Mouse (Mus musculus) kidney, embryonic 14.5 days (tissue): ENCODE data around the gene Dnah7c. TPM values are rescaled to one million over a fixed set of nuclear protein-coding genes. Genes with fewer than 3 reads are reported as not detected.
"Not testable (repeated sequence)": the region's sequence is repeated elsewhere in the genome, so short reads cannot be mapped to it uniquely, and the experiment has no call there.

ENCODE experiments used
- ATAC-seq: fragments of 200-750 bp; cut with Nextera tagmentation; 2 replicates; pipeline ENCODE4 v1.8.0; 2017; ENCODE audit warnings: moderate number of reproducible peaks, mild to moderate bottlenecking, moderate TSS enrichment, moderate library complexity; ENCODE audit not compliant: low FRiP score, low TSS enrichment
- H3K27ac ChIP-seq: fragments of 300-500 bp; sonication (generic); 2 replicates; pipeline ENCODE4 v1.5.1; 2014; ENCODE audit warnings: low read depth, mild to moderate bottlenecking, low read length, moderate library complexity, mixed read lengths
- H3K27me3 ChIP-seq: fragments of 300-500 bp; sonication (generic); 2 replicates; pipeline ENCODE4 v1.6.1; 2014; ENCODE audit warnings: mild to moderate bottlenecking, low read length; ENCODE audit not compliant: control insufficient read depth, insufficient read depth
- H3K36me3 ChIP-seq: fragments of 300-500 bp; sonication (generic); 2 replicates; pipeline ENCODE4 v1.6.1; 2014; ENCODE audit warnings: low read length, mixed read lengths; ENCODE audit not compliant: control insufficient read depth, insufficient read depth
- H3K4me1 ChIP-seq: fragments of 300-500 bp; sonication (generic); 2 replicates; pipeline ENCODE4 v1.6.1; 2014; ENCODE audit warnings: low read length, mixed read lengths; ENCODE audit not compliant: control insufficient read depth, insufficient read depth
- H3K4me2 ChIP-seq: fragments of 300-500 bp; sonication (generic); replicated peaks from 2 replicates; pipeline ENCODE4 v1.6.1; 2014; ENCODE audit warnings: low read depth, mild to moderate bottlenecking, low read length
- H3K4me3 ChIP-seq: fragments of 300-500 bp; sonication (generic); 2 replicates; pipeline ENCODE4 v1.5.1; 2014; ENCODE audit warnings: mild to moderate bottlenecking, low read length
- H3K9ac ChIP-seq: fragments of 300-500 bp; sonication (generic); 2 replicates; pipeline ENCODE4 v1.6.1; 2014; ENCODE audit warnings: low read depth, mild to moderate bottlenecking, low read length, moderate library complexity
- H3K9me3 ChIP-seq: fragments of 300-500 bp; sonication (generic); 2 replicates; pipeline ENCODE4 v1.6.1; 2016; ENCODE audit warnings: low read length; ENCODE audit not compliant: control insufficient read depth
- WGBS: fragments of 180-500 bp; shearing (Covaris S2); extraction: QIAGEN DNeasy Blood & Tissue Kit; methylation state at CpG from one replicate; pipeline ENCODE4 v1.1.7; 2014; 5-methylcytosine and 5-hydroxymethylcytosine counted together
- polyA plus RNA-seq: library from polyadenylated mRNA; unstranded; fragments of >200 nt; fragmentation: Nextera tagmentation; extraction: Ambion mirVana; gene quantifications from 2 replicates; pipeline ENCODE4 v1.2.1, GENCODE M21; 2014

Gene Dnah7c
- polyA plus RNA-seq = 0.06 and 0.11 TPM in 2 replicates

- H3K4me3 ChIP-seq = peak within 1 kb of the TSS; percentile 47
- no peaks in the 10 kb centered on the region for H3K9me3 ChIP-seq
- no peak within 1 kb of the TSS for H3K27ac ChIP-seq
- H3K4me2 ChIP-seq = peak within 1 kb of the TSS; percentile 68
- no peaks in the 10 kb centered on the region for H3K36me3 ChIP-seq
- ATAC-seq = peak; percentile 90
- no peaks in the 10 kb centered on the region for H3K27me3 ChIP-seq
- whole genome bisulfite sequencing = 9% methylated on average over 30 of the region's 30 CpGs
- H3K4me1 ChIP-seq = 0 out of 2 replicates have a peak, but pooled peaks cover 3% of the 10 kb centered on the region
- peak within 1 kb of the TSS; percentile 46; the same call in 1 of the 2 replicates for H3K9ac ChIP-seq
Measured at GRCm38 (mm10) chr1:46425137-46425925, at the start of gene Dnah7c. TSS of gene Dnah7c (plus strand) at chr1:46425592.

GRCm38 (mm10) chr1:46380641-46381040 lies 44.8 kb upstream of the Dnah7c start:
- H3K27me3 ChIP-seq = not testable (repeated sequence)

GRCm38 (mm10) chr1:46394681-46395297 lies 30.6 kb upstream of the Dnah7c start:
- not testable (repeated sequence) for H3K36me3 ChIP-seq, H3K4me1 ChIP-seq, H3K9me3 ChIP-seq, H3K27ac ChIP-seq, H3K4me2 ChIP-seq, ATAC-seq, H3K9ac ChIP-seq, H3K27me3 ChIP-seq, H3K4me3 ChIP-seq
- 85% methylated on average over 3 of the region's 4 CpGs for whole genome bisulfite sequencing

More at GRCm38 (mm10) chr1:46380641-46381040, 44.8 kb upstream of the Dnah7c start:
- not testable (repeated sequence) for H3K27ac ChIP-seq, H3K4me3 ChIP-seq, H3K9ac ChIP-seq, H3K4me2 ChIP-seq, H3K4me1 ChIP-seq, H3K36me3 ChIP-seq, ATAC-seq, H3K9me3 ChIP-seq
- WGBS = 95% methylated on average over 3 of the region's 3 CpGs

GRCm38 (mm10) chr1:46408324-46409115 lies 16.9 kb upstream of the Dnah7c start:
- no peak for ATAC-seq
- 74% methylated on average over 6 of the region's 6 CpGs for WGBS
- no peaks in the 10 kb centered on the region for H3K9me3 ChIP-seq

GRCm38 (mm10) chr1:46414798-46415197 lies 10.6 kb upstream of the Dnah7c start:
- WGBS = 94% methylated on average over 7 of the region's 7 CpGs
- ATAC-seq, H3K36me3 ChIP-seq, H3K9ac ChIP-seq, H3K27ac ChIP-seq, H3K27me3 ChIP-seq, H3K4me1 ChIP-seq, H3K4me3 ChIP-seq, H3K9me3 ChIP-seq, H3K4me2 ChIP-seq: not testable (repeated sequence)

More at GRCm38 (mm10) chr1:46408324-46409115, 16.9 kb upstream of the Dnah7c start:
- Histone ChIP-seq H3K27me3 (no peaks in the 10 kb centered on the region), H3K4me3 (no peak overlapping the region), H3K27ac (no peak overlapping the region), H3K4me1 (no peaks in the 10 kb centered on the region), H3K36me3 (no peaks in the 10 kb centered on the region), H3K9ac (no peak overlapping the region), H3K4me2 (no peak overlapping the region)

GRCm38 (mm10) chr1:46416946-46417345 lies 8.4 kb upstream of the Dnah7c start:
- WGBS = 19% methylated on average over 3 of the region's 3 CpGs
- not testable (repeated sequence) for H3K4me3 ChIP-seq, H3K36me3 ChIP-seq, ATAC-seq, H3K9me3 ChIP-seq, H3K9ac ChIP-seq, H3K27me3 ChIP-seq, H3K27ac ChIP-seq, H3K4me1 ChIP-seq, H3K4me2 ChIP-seq

GRCm38 (mm10) chr1:46418966-46419365 lies 6.4 kb upstream of the Dnah7c start:
- not testable (repeated sequence) for H3K9me3 ChIP-seq, H3K9ac ChIP-seq, H3K36me3 ChIP-seq, H3K4me1 ChIP-seq, ATAC-seq, H3K4me3 ChIP-seq, H3K27me3 ChIP-seq, H3K27ac ChIP-seq, H3K4me2 ChIP-seq
- 70% methylated on average over 3 of the region's 4 CpGs for WGBS

GRCm38 (mm10) chr1:46428401-46428800 lies 3.0 kb downstream of the Dnah7c start:
- H3K27ac ChIP-seq = no peak overlapping the region
- no peak overlapping the region for H3K4me2 ChIP-seq
- H3K4me3 ChIP-seq = no peak overlapping the region
- 78% methylated on average over 2 of the region's 2 CpGs for WGBS
- H3K36me3 ChIP-seq = no peaks in the 10 kb centered on the region
- no peaks in the 10 kb centered on the region for H3K27me3 ChIP-seq
- 0 out of 2 replicates have a peak, but pooled peaks cover 3% of the 10 kb centered on the region for H3K4me1 ChIP-seq
- no peak overlapping the region for H3K9ac ChIP-seq
- ATAC-seq = no peak
- H3K9me3 ChIP-seq = no peaks in the 10 kb centered on the region
